Mouse (Mus musculus) megakaryocyte, adult 5-6 weeks (primary cell): ENCODE results near the gene Fstl3. TPM values are rescaled to one million over a fixed set of nuclear protein-coding genes. Genes with fewer than 3 reads are reported as not detected.

Source experiments
- ATAC-seq: 2 replicates; pipeline ENCODE4 v1.8.0; 2016; ENCODE audit warnings: mild to moderate bottlenecking, inconsistent platforms; ENCODE audit not compliant: poor library complexity, severe bottlenecking
- total RNA-seq, 2 experiments: library from RNA; stranded (forward) in 1 of 2; stranded (reverse) in 1 of 2; fragments of 153-499, 151-499 nt in 1 of 2; fragments of 221-1000, 200-1000 nt in 1 of 2; gene quantifications; 2 replicates each; pipeline versions ENCODE4 v1.2.3 to v1.2.4; 2015 to 2017

Gene Fstl3
- total RNA-seq, 2 experiments from 2014 or later = 2.7 to 5.3 TPM

DNA sequence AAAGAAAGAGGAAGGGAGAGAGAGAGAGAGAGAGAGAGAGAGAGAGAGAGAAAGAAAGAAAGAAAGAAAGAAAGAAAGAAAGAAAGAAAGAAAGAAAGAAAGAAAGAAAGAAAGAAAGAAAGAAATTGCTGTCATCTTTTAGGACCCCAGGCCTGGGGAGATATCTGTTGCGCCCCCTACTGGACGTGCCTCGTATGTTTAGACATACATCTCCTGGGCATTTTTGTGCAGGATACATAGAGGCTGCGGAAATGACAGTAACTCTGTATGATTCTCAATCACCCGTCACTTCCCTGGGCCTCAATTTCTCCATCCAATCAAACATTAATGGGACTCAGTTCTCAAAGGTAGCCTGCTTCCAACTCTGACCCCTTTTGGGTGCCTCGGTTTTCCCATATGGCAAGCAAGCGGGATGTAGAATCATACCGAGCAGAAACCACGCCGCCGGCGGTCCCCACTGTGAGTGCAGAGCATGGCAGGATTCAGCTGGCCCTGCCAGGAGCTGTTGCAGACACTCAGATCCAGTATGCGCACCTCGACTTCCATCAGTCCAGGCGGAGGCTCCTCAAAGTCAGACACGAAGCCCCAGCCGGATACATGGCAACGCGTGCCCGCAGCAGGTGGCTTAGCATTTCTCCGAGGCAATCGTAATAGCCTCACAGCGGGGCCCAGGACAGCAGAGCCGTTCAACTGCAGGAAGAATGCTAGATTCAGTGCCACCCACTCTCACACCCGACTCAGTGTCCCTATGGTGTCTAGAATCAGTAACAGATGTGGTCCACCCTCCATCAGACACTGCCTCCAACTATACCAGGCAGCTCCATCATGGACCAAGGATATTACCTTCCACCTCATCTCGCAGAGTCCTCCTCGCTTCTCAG, 7.1 kb downstream of the Fstl3 start:
- ATAC-seq = no peak

DNA sequence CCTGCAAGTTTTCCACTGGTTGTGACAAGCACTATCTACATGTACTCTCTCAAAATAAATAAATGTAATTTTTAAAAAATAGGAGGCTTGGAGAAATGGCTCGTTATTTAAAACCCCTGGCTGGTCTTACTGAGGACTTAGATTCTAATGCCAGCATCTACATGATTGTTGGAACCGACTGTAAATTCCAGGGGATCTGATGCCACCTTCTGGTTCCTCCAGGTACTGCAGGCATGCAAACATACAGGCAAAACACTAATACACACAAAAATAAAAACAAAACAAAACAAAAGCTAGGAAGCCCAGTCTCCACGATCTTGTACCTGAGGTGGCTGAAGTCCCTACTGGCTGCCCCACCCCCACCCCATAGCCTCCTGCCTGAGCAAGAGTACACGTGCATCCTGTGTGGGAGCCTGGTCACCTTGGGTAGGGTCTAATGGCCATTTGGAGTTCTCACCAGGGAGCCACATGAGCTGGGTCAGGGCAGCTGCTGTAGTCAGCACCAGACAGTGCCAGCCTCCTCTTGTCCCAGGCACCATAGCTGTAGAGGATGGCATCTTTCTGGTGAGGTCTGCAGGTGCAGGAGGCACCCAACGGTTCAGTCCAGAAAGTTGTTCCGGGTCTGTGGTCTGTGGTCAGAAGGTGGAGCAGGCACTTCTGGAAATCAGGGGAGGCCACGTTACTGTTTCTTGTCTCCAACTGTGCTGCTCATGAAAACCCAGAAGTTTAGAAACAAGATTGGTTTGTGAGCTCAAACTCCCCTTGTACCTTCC, 11.5 kb downstream of the Fstl3 start:
- ATAC-seq = peak; percentile 52

DNA sequence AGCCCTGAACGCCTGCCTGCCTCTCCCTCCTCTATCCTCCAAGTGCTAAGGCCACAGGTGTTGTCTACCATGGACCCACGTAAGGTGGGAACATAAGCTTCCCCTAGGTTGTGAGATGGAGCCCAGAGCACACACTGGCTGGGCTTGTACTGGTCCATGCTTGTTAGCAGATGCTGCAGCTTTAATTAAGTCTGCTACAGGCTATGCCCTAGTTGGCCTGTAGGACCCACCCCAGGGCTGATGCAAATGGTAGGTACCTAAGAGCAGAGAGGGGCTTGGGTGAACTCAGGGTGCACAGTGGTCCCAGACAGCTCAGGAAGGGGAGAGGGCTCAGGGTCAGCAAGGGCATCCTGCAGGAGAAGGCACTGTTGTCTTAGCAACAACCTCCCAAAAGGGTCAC, 12.5 kb downstream of the Fstl3 start:
- ATAC-seq = no peak

DNA sequence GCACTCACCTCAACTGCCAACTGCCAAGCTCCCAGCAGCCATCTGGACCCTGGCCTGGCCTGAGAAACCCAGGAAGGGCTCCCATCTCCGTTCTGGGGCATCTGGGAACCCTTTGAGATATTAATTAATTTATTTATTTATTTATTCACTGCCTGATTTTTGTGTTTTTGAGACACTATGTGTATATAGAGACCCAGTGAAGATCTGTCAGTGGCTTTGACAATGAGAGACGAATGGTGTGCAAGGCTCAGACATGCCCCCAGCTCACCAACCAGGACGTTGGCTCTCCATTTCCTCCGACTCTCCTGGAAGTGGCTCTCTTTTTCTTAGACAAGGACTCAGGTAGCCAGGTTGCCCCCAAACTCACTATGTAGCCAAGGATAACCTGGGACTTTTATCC, 13.8 kb downstream of the Fstl3 start, which contains the start of gene Prss57:
Gene Prss57, minus strand, starts transcription at position 101 of the 400 bp plus-strand sequence.
- no peak for ATAC-seq

DNA sequence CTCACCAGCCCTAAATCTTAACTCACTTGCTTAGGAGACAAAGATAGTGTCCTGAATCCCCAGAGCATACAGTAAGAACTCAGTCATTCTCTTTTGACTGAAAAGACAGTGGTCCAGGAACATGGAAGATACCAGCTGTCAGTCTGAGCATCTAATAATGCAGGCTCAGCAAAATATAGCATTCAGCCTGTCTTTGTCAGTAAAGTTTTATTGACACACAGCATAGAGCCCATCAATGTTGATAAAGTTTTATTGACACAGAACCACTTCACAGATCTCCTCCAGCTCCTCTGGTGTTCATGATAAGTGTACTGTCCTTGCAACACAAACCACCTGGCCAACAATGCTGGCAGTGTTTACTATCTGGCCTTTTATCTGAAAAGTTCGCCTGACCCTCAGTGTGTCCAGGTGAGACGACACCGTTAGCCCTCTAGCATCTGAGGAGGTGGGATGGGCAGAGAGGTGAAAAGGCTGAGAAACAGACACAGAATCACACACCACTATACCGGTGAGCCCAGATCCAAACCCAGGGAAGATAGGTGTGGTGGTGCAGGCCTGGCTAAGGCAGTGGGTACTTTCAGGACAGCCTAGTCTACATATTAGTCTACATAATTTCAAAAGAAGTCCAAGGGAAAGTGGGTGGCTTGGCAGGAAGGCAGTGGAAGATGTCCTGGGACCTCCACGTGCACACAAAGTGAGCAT, 15.4 kb downstream of the Fstl3 start:
- ATAC-seq = no peak

DNA sequence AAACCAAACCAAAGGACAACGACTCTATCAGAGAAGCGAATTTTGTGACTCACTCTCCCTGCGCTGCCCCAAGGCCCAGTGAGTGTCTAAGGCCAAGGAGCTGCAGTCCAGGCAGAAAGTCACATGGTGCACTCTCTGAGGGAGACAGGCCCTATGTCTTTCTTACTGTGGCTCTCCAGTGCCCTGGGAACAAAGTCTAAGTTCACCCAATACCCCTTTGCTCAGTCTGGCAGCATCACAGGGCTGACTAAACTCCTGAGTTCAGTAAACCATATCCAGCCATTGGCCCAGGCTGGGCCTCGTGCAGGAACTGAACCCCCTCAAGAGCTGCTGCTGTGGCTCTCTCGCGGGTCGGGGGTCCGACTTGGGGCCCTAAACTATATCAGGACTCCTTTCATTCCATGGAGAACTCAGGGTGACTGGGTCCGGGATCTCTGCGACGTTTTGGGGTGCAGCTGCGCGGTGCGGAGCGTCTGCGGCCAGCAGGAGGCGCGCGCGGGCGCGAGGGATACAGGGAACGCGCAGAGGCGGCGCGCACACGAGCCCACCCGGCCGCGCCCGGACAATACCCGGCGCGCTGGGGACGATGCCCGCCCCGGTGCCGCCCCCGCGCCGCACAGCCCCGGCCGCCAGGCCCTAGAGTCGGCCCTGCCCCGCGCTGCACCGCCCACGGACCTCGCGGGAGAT, 16.1 kb downstream of the Fstl3 start, which contains the start of gene Palm:
Gene Palm, plus strand, starts transcription at position 522 of the 687 bp plus-strand sequence.
- peak; percentile 65 for ATAC-seq

DNA sequence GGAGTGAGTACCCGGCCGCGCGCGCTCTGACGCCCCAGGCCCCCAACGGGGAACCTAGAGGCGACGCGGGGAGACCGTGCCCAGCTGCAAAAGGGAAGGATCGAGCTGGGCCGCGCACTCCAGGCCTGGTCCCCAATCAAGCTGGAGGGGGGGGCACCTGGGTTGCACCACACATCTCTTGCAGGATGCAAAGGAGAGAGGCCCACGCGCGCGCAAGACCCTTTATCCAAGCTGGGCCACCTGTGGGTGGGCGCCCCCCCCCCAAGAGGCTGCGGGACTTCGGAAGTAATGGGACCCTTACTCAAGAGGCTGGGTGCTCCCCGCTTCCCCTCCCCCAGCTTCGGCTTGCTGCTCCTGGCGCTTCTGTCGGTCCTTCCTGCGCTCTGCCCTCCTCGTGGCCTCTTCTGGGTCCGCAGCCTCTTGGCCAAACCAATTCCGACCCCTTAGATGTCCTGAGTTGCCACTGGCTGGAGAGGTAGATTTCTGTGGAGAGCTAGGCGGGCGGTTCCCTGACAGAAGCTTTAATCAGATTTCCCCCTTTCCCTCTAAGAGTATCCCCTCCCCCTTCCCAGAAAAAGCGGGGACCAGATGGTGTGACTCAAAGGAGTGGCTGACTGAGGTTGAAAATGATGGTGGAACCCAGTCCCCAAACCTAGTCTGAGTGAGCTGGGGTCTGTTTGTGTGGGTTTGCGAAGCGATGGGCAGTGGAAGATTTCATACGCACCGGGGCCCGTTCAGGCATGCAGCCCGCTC, 16.8 kb downstream of the Fstl3 start:
- peak; percentile 14 for ATAC-seq

DNA sequence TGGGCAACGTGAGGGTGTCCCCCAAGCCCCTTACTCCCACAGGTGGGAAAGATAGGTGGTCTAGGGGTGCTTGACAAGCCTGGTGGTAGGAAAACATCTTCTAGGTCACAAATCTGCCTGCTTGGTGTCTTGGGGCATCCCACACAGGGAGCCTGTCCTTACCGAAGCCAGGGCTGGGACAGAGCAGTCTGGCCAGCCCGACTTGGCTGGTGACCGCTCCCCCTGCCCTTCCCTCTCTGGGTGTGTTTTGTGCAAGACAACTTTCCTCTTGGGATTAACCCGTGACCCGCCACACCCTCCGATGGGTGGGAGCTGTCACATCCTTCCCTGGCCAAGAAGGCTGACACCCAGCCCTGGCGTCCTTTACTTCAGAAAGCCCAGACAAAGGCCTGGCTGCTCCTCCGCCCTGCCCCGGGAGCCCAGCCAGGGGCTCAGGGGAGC, 17.4 kb downstream of the Fstl3 start:
- ATAC-seq = no peak

DNA sequence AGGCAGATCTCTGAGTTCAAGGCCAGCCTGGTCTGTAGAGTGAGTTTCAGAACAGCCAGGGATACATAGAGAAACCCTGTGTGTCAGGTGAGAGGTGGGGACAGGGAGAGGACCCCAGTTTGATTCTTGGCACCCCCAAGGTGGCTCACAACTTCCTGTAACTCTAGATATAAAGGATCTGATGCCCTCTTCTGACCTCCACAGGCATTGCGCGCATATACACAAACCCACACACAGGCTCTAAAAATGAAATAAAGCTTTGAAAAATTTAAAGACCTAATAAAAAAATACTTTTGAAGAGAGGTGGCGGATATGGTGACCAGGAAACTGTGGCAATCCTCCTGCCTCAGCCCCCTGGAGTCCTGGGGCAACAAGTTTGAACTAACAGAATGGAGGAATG, 18.8 kb downstream of the Fstl3 start:
- no peak for ATAC-seq

DNA sequence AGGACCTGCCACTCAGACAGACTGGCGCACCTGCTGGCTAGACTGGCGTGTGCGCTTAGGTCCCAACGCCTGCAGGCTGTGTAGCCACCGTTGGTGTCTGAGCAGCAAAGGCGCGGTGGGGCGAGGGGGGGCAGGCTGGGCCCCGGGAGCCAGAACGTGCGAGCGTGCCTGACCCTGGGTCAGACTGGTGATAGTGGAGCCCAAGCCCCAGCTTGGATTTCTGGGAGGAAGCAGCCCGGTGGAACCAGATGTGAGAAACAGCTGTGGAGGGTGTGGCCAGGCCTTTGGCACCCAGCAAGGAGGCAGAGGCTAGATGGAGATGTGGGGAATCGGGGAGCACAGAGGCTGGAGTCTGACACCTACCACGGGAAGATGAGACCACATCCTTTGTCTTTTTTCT, 20.3 kb downstream of the Fstl3 start:
- no peak for ATAC-seq

DNA sequence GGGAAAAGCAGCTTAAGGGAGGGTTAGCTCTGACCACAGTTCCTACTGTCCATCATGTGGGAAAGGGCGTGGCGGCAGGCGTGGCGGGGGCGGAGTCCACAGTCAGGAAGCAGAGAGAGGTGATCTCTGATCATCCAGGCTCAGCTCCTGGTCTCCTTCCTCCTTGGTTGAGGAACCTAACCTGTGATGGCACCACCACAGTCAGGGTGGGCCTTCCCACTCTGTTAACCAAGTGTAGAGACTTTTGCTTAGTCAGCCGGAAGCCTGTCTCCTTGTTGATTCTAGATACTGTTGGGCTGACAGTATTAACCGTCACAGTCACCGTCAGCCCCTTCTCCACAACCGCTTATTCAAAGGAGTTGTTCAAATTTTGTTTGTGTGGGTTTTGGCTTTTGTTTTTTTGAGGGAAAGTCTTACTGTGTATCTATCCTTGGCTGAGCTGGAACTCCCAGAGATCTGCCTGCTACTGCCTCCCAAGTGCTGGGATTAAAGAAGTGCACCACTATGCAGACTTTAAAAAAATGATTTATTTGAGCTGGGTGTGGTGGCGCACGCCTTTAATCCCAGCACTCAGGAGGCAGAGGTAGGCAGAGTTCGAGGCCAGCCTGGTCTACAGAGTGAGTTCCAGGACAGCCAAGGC, 21.3 kb downstream of the Fstl3 start:
- ATAC-seq = peak; percentile 66

DNA sequence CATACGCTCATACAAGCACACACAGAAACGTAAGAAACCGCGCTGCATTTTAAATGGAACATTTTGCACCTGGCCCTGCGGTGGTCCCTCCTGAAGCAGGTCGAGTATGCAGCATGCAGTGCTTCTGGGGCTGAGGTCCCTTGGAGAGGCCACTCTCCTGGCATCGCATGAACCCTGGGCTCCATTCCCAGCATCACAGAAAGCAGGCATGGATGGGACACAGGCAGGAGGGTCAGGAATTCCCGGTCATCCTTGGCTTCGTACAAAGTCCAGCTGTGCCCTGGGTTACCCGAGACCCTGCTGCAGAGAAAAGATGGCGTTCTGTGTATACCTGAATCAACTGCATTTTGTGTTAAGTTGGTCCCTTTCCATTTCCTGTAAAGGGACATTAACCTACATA, 23.4 kb downstream of the Fstl3 start:
- ATAC-seq = no peak

DNA sequence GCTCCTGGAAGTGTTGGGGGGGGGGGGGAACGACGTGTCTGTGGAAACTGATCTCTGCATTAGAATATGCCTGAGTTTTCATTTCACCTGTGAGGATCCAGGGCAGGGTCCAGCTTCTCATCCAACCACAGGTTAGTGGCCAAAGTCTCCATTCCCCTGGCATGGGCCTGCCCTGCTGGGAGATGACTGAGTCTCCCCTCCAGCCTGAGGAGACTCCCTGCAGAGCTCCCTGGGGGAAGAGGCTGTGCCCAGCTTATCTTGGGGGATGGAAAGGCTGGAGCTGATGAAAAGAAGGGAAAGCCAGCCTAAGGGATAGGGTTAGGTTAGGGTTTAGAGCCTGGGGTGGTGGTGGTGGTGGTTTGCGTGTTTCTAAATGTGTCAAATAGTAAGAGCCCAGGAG, 24.8 kb downstream of the Fstl3 start:
- no peak for ATAC-seq

DNA sequence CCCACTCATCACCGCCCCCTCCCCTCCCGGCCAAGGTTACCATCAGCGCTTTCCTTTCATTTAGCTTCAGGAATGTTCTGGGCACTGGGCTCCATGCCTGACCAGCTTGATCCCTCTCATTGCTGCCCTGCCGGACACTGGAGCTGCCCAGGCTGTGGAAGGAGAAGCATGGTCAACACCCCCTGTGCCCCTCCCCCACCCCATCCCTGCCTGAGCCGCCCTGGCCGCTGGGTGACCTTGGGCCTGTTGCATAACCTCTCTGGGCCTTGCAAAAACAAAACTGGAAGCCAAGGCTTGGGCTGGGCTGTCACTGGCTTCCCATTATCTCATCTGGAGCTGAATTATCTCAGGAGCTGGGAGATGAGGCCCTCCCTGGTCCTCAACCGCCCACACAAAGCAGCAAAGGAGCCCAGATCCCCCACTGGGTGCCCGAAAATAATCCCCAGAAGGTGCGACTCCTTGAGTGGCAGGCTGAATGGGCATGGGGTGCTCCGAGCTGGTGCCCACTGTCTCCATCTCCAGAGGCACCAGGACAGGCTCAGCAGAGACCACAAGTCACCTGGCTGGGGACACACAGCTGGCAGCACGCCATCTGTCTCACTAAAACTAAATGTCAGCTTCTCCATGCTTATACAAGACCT, 25.4 kb downstream of the Fstl3 start:
- peak; percentile 74 for ATAC-seq

DNA sequence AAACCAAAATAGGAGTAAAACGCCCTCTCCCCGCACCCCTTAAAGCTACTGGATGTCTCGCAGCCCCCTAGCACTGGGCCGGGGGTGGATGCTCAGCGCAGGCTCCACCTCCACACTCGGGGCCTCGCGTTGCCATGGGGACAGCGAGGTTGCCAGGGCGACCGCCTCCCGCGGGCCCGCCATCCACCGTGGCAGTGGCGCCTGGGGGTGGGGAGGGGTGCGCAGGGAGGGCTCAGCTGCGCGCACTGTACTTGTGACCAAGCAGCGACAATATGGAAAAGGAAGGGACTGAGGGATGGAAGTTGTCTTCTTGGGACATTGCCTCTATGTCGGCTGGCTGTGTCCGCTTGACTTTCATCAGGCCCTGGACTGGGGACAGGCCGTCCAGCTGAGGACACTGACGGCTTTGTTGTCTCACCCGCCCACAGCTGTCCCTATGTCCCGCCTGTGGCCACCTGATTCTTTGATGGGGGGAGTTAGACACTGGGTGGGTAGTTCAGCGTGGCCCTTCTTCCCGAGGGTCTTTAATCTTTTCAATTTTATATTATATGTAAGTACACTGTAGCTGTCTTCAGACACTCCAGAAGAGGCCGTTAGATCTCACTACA, 26.7 kb downstream of the Fstl3 start:
- no peak for ATAC-seq

DNA sequence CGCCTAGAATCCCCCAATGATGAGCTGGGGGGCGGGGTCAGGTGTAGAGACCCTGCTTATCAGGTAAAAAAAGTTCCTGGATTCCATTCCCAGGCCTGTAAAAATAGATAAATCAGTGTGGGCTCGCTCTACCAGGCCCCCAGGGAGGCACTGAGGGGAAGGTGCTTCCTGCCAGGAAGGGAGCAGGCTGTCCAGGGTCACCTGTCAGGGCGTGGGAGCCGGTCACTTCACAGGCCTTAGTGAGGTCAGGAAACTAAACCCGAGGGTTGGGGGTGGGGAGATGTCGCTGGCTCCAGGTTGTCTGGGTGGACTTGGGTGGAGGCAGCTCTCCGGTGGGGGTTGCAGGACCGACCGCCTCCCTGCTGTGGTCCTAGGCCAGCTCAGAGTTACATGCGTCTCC, 28.6 kb downstream of the Fstl3 start:
- no peak for ATAC-seq

DNA sequence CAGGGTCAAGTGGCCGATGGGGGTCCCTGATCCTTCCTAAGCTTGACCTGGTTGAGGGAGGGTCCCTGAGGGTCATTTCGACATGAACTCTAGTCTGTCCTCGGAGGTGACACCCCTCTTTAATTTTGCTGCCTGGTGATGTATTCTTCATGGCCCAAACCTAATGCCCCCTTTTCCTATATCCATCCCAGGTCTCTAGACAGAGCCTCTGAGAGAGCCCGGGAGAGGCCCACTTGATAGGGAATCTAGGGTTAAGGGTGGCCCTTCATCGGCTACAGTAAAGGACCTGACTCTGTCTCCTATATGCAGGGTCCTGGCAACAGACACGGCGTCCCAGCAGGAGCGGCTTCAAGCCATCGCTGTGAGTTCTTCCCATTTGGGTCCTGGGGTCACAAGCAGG, 29.3 kb downstream of the Fstl3 start:
- ATAC-seq = no peak

DNA sequence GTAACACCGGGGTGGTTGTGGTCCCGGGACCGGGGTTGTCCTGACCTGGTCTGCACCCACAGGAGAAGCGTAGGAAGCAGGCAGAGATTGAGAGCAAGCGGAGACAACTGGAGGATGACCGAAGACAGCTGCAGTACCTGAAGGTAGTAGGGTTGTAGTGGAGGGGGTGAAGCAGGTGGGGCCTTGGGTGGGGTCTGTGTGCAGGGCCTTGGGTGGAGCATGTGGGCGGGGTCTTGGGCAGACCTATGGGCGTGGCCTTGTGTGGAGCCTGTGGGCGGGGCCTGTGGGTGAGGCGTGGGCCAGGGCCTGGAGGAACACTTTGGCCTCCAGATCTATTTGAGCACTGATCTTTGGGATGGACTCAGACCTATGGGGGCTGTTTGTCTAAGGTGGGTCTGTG, 29.9 kb downstream of the Fstl3 start:
- no peak for ATAC-seq

DNA sequence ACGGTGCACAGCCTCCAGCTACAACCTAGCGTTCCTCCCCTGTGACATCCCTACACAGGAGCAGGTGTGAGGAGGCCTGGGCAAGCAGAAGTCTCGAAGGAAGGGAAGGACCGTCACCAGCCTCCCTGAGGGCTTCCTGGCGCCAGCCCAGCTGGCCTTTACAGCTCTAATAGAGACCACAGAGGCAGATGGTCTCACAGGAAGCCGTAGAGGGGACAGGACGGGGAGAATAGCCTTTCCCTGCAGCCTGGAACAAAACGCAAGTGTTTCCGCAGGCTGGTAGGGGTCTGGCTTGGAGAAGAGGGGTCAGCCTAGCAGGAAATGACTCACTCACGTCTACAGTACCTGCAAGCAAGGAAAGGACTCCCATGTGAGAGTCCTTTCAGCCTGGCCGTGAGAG, 30.8 kb downstream of the Fstl3 start:
- no peak for ATAC-seq
